Mouse (Mus musculus) MEL-GATA-1-ER (cell line): Measurements from ENCODE around the gene Arl2.

ENCODE experiments used
- DNase-seq: peaks from one replicate; pipeline ENCODE4 v3.0.0-alpha.2; 2012; ENCODE audit warnings: low read depth; ENCODE audit errors: extremely low read depth

Arl2 gene

GRCm38 (mm10) chr19:6126789-6127580 is 14.4 kb downstream of the Arl2 start:
- no peak for DNase-seq

GRCm38 (mm10) chr19:6126289-6126688 is 15.1 kb downstream of the Arl2 start:
- DNase-seq: peak; percentile 62

- DNase-seq: no peak
Measured at GRCm38 (mm10) chr19:6124898-6125297, 16.4 kb downstream of the Arl2 start.

- DNase-seq: no peak
Measured at GRCm38 (mm10) chr19:6123330-6123729, 18.0 kb downstream of the Arl2 start.

GRCm38 (mm10) chr19:6121761-6122160 is 19.6 kb downstream of the Arl2 start:
- DNase-seq: no peak

GRCm38 (mm10) chr19:6118677-6119185 is 22.6 kb downstream of the Arl2 start:
- no peak for DNase-seq

GRCm38 (mm10) chr19:6117986-6118676 is 23.2 kb downstream of the Arl2 start, which contains the start of gene Sac3d1:
TSS of gene Sac3d1 (minus strand) at chr19:6118650.
- DNase-seq: peak; percentile 94

- peak; percentile 35 for DNase-seq
Measured at GRCm38 (mm10) chr19:6117346-6117985, 23.9 kb downstream of the Arl2 start.

GRCm38 (mm10) chr19:6116113-6116850 is 25.1 kb downstream of the Arl2 start:
- DNase-seq: no peak

GRCm38 (mm10) chr19:6113116-6113515 is 28.2 kb downstream of the Arl2 start:
- no peak for DNase-seq

- DNase-seq: no peak
Measured at GRCm38 (mm10) chr19:6105586-6105985, 35.8 kb downstream of the Arl2 start, which contains the start of gene Naaladl1. TSS of gene Naaladl1 (plus strand) at chr19:6105782.

GRCm38 (mm10) chr19:6104476-6104875 is 36.9 kb downstream of the Arl2 start:
- peak; percentile 72 for DNase-seq

- no peak for DNase-seq
Measured at GRCm38 (mm10) chr19:6102169-6102853, 39.0 kb downstream of the Arl2 start.

GRCm38 (mm10) chr19:6101186-6101585 is 40.2 kb downstream of the Arl2 start:
- DNase-seq: no peak

- DNase-seq: no peak
Measured at GRCm38 (mm10) chr19:6097847-6098246, 43.5 kb downstream of the Arl2 start.

- no peak for DNase-seq
Measured at GRCm38 (mm10) chr19:6094119-6094518, 47.2 kb downstream of the Arl2 start, which contains the start of gene AC131692.1. TSS of gene AC131692.1 (plus strand) at chr19:6094419.

- no peak for DNase-seq
Measured at GRCm38 (mm10) chr19:6088841-6089240, 52.5 kb downstream of the Arl2 start.

- DNase-seq: peak; percentile 82
Measured at GRCm38 (mm10) chr19:6085417-6085879, 55.9 kb downstream of the Arl2 start.

GRCm38 (mm10) chr19:6084478-6085248 is 56.7 kb downstream of the Arl2 start, which contains the start of the genes Zfpl1 and Cdca5:
TSS of gene Zfpl1 (minus strand) at chr19:6084956.
TSS of gene Cdca5 (plus strand) at chr19:6084983.
- DNase-seq: peak; percentile 98
